In genomic region chr4:154886876-154887592, GRCm38 (mm10) we compare ENCODE assay signal across 12 mouse cellular contexts. TPM values are rescaled to one million over a fixed set of nuclear protein-coding genes. Genes with fewer than 3 reads are reported as not detected.
A peak's percentile ranks its signal among the peaks of the same experiment; 100 is the strongest.
DNase-seq lines count a peak whose midpoint lies in the region; ATAC-seq and TF ChIP-seq lines count a peak whose summit lies in the region.
"Had no signal": no experiment of that assay in that cellular context is flagged by ENCODE, and none has a peak within 500 bp of the region (broad histone marks: within the 10 kb centered on the region; RNA-seq: fewer than 3 reads in every experiment).

No protein-coding gene starts in this region.

- WGBS in forebrain, embryonic 12.5 days = 80% methylated on average over 13 of the region's 13 CpGs
- WGBS in forebrain, embryonic 13.5 days = 75% methylated on average over 13 of the region's 13 CpGs
- 59% methylated on average over 13 of the region's 13 CpGs for WGBS in liver, embryonic 12.5 days (ENCODE audit: insufficient replicate concordance)
- 59% methylated on average over 12 of the region's 13 CpGs for WGBS in embryonic facial prominence, embryonic 14.5 days
- WGBS in midbrain, postnatal 0 days = 60% methylated on average over 13 of the region's 13 CpGs

- peaks cover 6% of the 10 kb centered on the region; the same call in 1 of the 2 replicates for H3K4me1 ChIP-seq in forebrain, embryonic 12.5 days
- no peaks in the 10 kb centered on the region for H3K4me1 ChIP-seq in forebrain, embryonic 13.5 days
- H3K4me1 ChIP-seq in liver, embryonic 12.5 days = peaks cover 12% of the 10 kb centered on the region
- no peaks in the 10 kb centered on the region for H3K4me1 ChIP-seq in embryonic facial prominence, embryonic 14.5 days (ENCODE audit: control insufficient read depth, insufficient read depth, low read length)
- no peaks in the 10 kb centered on the region for H3K4me1 ChIP-seq in midbrain, postnatal 0 days (ENCODE audit: insufficient read depth, low read length)

- H3K27me3 ChIP-seq in forebrain, embryonic 12.5 days = 0 out of 2 replicates have a peak, but pooled peaks cover 12% of the 10 kb centered on the region
- H3K27me3 ChIP-seq in forebrain, embryonic 13.5 days = 0 out of 2 replicates have a peak, but pooled peaks cover 13% of the 10 kb centered on the region
- peaks cover 84% of the 10 kb centered on the region for H3K27me3 ChIP-seq in liver, embryonic 12.5 days (replicated peaks)
- no peaks in the 10 kb centered on the region for H3K27me3 ChIP-seq in embryonic facial prominence, embryonic 14.5 days (replicated peaks; ENCODE audit: control insufficient read depth, insufficient read depth, low read length)
- no peaks in the 10 kb centered on the region for H3K27me3 ChIP-seq in midbrain, postnatal 0 days (ENCODE audit: insufficient read depth, low read length)

- no peak overlapping the region for H3K4me3 ChIP-seq in forebrain, embryonic 12.5 days (replicated peaks)
- no peak overlapping the region for H3K4me3 ChIP-seq in forebrain, embryonic 13.5 days
- H3K4me3 ChIP-seq in liver, embryonic 12.5 days = no peak overlapping the region
- H3K4me3 ChIP-seq in embryonic facial prominence, embryonic 14.5 days (ENCODE audit: low read depth, low read length) = no peak overlapping the region
- H3K4me3 ChIP-seq in midbrain, postnatal 0 days (ENCODE audit: low read depth, low read length) = no peak overlapping the region

- H3K4me2 ChIP-seq in forebrain, embryonic 12.5 days = no peak overlapping the region
- H3K4me2 ChIP-seq in forebrain, embryonic 13.5 days = no peak overlapping the region
- no peak overlapping the region for H3K4me2 ChIP-seq in liver, embryonic 12.5 days
- H3K4me2 ChIP-seq in embryonic facial prominence, embryonic 14.5 days (ENCODE audit: low read depth, low read length) = no peak overlapping the region
- H3K4me2 ChIP-seq in midbrain, postnatal 0 days (ENCODE audit: low read depth, low read length, poor library complexity, severe bottlenecking) = no peak overlapping the region

- TF ChIP-seq CTCF in midbrain, postnatal 0 days (IDR thresholded peaks at IDR 0.05) = no peak

- DNase-seq in liver = no peak
- DNase-seq in embryonic facial prominence, embryonic 14.5 days (ENCODE audit: low spot score) = peak; percentile 35
- peak; percentile 75 for DNase-seq in midbrain, postnatal 0 days (ENCODE audit: low spot score)
- no peak for DNase-seq in lung, postnatal 14 days
- no peak for DNase-seq in layer of hippocampus, postnatal 25 days (ENCODE audit: extremely low spot score in 1 of 2, low spot score in 1 of 2)
- DNase-seq: lung, adult 18-20 months had no signal

- 0 out of 2 replicates have a peak overlapping the region, but pooled peaks have one; percentile 5 for H3K27ac ChIP-seq in forebrain, embryonic 12.5 days
- H3K27ac ChIP-seq in forebrain, embryonic 13.5 days = no peak overlapping the region
- H3K27ac ChIP-seq in liver, embryonic 12.5 days = no peak overlapping the region
- H3K27ac ChIP-seq in embryonic facial prominence, embryonic 14.5 days (replicated peaks; ENCODE audit: low read depth, low read length) = no peak overlapping the region
- H3K27ac ChIP-seq in midbrain, postnatal 0 days (ENCODE audit: low read depth, low read length) = no peak overlapping the region

- no peak for ATAC-seq in forebrain, embryonic 12.5 days (ENCODE audit: low FRiP score)
- ATAC-seq in forebrain, embryonic 13.5 days = no peak
- no peak for ATAC-seq in liver, embryonic 12.5 days
- peak; percentile 51 for ATAC-seq in embryonic facial prominence, embryonic 14.5 days (ENCODE audit: low read depth)
- ATAC-seq in midbrain, postnatal 0 days (ENCODE audit: low FRiP score) = no peak
- ATAC-seq: intestine, postnatal 0 days had no signal

- H3K9ac ChIP-seq in forebrain, embryonic 12.5 days = no peak overlapping the region
- H3K9ac ChIP-seq in forebrain, embryonic 13.5 days = no peak overlapping the region
- peak overlapping the region; percentile 34; the same call in 1 of the 2 replicates for H3K9ac ChIP-seq in liver, embryonic 12.5 days
- H3K9ac ChIP-seq in embryonic facial prominence, embryonic 14.5 days (ENCODE audit: low read depth, low read length) = no peak overlapping the region
- no peak overlapping the region for H3K9ac ChIP-seq in midbrain, postnatal 0 days (replicated peaks; ENCODE audit: low read length, poor library complexity, severe bottlenecking)

- H3K36me3 ChIP-seq in forebrain, embryonic 12.5 days (replicated peaks) = no peaks in the 10 kb centered on the region
- H3K36me3 ChIP-seq in forebrain, embryonic 13.5 days (ENCODE audit: poor library complexity, severe bottlenecking) = no peaks in the 10 kb centered on the region
- H3K36me3 ChIP-seq in liver, embryonic 12.5 days = no peaks in the 10 kb centered on the region
- H3K36me3 ChIP-seq in embryonic facial prominence, embryonic 14.5 days (ENCODE audit: control insufficient read depth, insufficient read depth, low read length) = no peaks in the 10 kb centered on the region
- H3K36me3 ChIP-seq in midbrain, postnatal 0 days (ENCODE audit: insufficient read depth, low read length) = no peaks in the 10 kb centered on the region
- H3K36me3 ChIP-seq: G1E had no signal

- H3K9me3 ChIP-seq in forebrain, embryonic 12.5 days = no peaks in the 10 kb centered on the region
- H3K9me3 ChIP-seq in forebrain, embryonic 13.5 days (replicated peaks) = no peaks in the 10 kb centered on the region
- no peaks in the 10 kb centered on the region for H3K9me3 ChIP-seq in liver, embryonic 12.5 days (replicated peaks)
- H3K9me3 ChIP-seq in embryonic facial prominence, embryonic 14.5 days (ENCODE audit: control insufficient read depth, low read length) = no peaks in the 10 kb centered on the region
- H3K9me3 ChIP-seq in midbrain, postnatal 0 days (ENCODE audit: low read length) = no peaks in the 10 kb centered on the region
- H3K9me3 ChIP-seq: G1E had no signal

RNA-seq across cellular contexts. Expression of gene Fam213b, which starts 11.9 kb away (rescaled TPM):
- polyA plus RNA-seq in forebrain, embryonic 12.5 days (2016; fragmentation: Nextera tagmentation; extraction: Ambion mirVana) = 29.8 and 30.3 TPM in 2 replicates
- 29.5 and 34.1 TPM in 2 replicates for polyA plus RNA-seq in forebrain, embryonic 13.5 days (2015; fragmentation: Nextera tagmentation; extraction: Ambion mirVana)
- polyA plus RNA-seq in liver, embryonic 12.5 days (2016; fragmentation: Nextera tagmentation; extraction: Ambion mirVana) = 10.2 and 11.3 TPM in 2 replicates
- polyA plus RNA-seq in embryonic facial prominence, embryonic 14.5 days (2014; fragmentation: Nextera tagmentation; extraction: Ambion mirVana) = 50.3 and 52.1 TPM in 2 replicates
- total RNA-seq in midbrain, postnatal 0 days (2014; rRNA removed) = 34.9 and 36.6 TPM in 2 replicates
- polyA plus RNA-seq in midbrain, postnatal 0 days (2015; fragmentation: Nextera tagmentation; extraction: Ambion mirVana) = 73.3 and 90.9 TPM in 2 replicates
- total RNA-seq in layer of hippocampus, postnatal 25 days (2021) = 10 to 100 TPM; 40.9 to 51.7 TPM
- total RNA-seq: G1E had no signal
- polyA plus RNA-seq: G1E had no signal

RNA-seq across cellular contexts. Expression of gene Mmel1, which starts 17.6 kb away (rescaled TPM):
- 0.08 and 0.19 TPM in 2 replicates for polyA plus RNA-seq in forebrain, embryonic 12.5 days (2016; fragmentation: Nextera tagmentation; extraction: Ambion mirVana)
- polyA plus RNA-seq in forebrain, embryonic 13.5 days (2015; fragmentation: Nextera tagmentation; extraction: Ambion mirVana) = 0.12 and 0.24 TPM in 2 replicates
- polyA plus RNA-seq in liver, embryonic 12.5 days (2016; fragmentation: Nextera tagmentation; extraction: Ambion mirVana) = 1.7 and 2.5 TPM in 2 replicates
- 0.32 and 0.45 TPM in 2 replicates for polyA plus RNA-seq in embryonic facial prominence, embryonic 14.5 days (2014; fragmentation: Nextera tagmentation; extraction: Ambion mirVana)
- total RNA-seq in midbrain, postnatal 0 days (2014; rRNA removed) = 0.76 and 0.82 TPM in 2 replicates
- 0.89 and 0.93 TPM in 2 replicates for polyA plus RNA-seq in midbrain, postnatal 0 days (2015; fragmentation: Nextera tagmentation; extraction: Ambion mirVana)
- 1 to 10 TPM in 1 of 2 experiments, under 1 TPM in 1; 0.32 to 1.0 TPM for total RNA-seq in layer of hippocampus, postnatal 25 days (2021)

RNA-seq across cellular contexts. Expression of gene Tnfrsf14, which starts 41.3 kb away (rescaled TPM):
- 0.21 and 1.2 TPM in 2 replicates for polyA plus RNA-seq in forebrain, embryonic 12.5 days (2016; fragmentation: Nextera tagmentation; extraction: Ambion mirVana)
- 0.14 and 0.28 TPM in 2 replicates for polyA plus RNA-seq in forebrain, embryonic 13.5 days (2015; fragmentation: Nextera tagmentation; extraction: Ambion mirVana)
- polyA plus RNA-seq in liver, embryonic 12.5 days (2016; fragmentation: Nextera tagmentation; extraction: Ambion mirVana) = 62.9 and 65.0 TPM in 2 replicates
- polyA plus RNA-seq in embryonic facial prominence, embryonic 14.5 days (2014; fragmentation: Nextera tagmentation; extraction: Ambion mirVana) = 0.98 and 1.3 TPM in 2 replicates
- total RNA-seq in midbrain, postnatal 0 days (2014; rRNA removed) = 1.1 and 2.3 TPM in 2 replicates
- polyA plus RNA-seq in midbrain, postnatal 0 days (2015; fragmentation: Nextera tagmentation; extraction: Ambion mirVana) = not detected in 2 replicates
- total RNA-seq in layer of hippocampus, postnatal 25 days (2021) = 1 to 10 TPM in 1 of 2 experiments, under 1 TPM in 1; 0.62 to 1.9 TPM

RNA-seq across cellular contexts. Expression of gene Ttc34, which starts 49.8 kb away (rescaled TPM):
- 0.26 and 0.38 TPM in 2 replicates for polyA plus RNA-seq in forebrain, embryonic 12.5 days (2016; fragmentation: Nextera tagmentation; extraction: Ambion mirVana)
- 0.31 and 0.45 TPM in 2 replicates for polyA plus RNA-seq in forebrain, embryonic 13.5 days (2015; fragmentation: Nextera tagmentation; extraction: Ambion mirVana)
- not detected in 2 replicates for polyA plus RNA-seq in liver, embryonic 12.5 days (2016; fragmentation: Nextera tagmentation; extraction: Ambion mirVana)
- 0.22 and 0.45 TPM in 2 replicates for polyA plus RNA-seq in embryonic facial prominence, embryonic 14.5 days (2014; fragmentation: Nextera tagmentation; extraction: Ambion mirVana)
- total RNA-seq in midbrain, postnatal 0 days (2014; rRNA removed) = 2.5 and 3.9 TPM in 2 replicates
- 2.9 and 3.3 TPM in 2 replicates for polyA plus RNA-seq in midbrain, postnatal 0 days (2015; fragmentation: Nextera tagmentation; extraction: Ambion mirVana)
- total RNA-seq in layer of hippocampus, postnatal 25 days (2021) = 1 to 10 TPM; 3.3 to 3.4 TPM
- total RNA-seq: monocyte, adult 5-6 weeks had no signal
- polyA plus RNA-seq: G1E; intestine, postnatal 0 days had no signal

Comparison
In these comparisons a context has a peak if more than half of its experiments do, and no peak if none do; other contexts are left out.
1. DNase-seq: peak in embryonic facial prominence, embryonic 14.5 days (single experiment) and midbrain, postnatal 0 days (single experiment); none in liver (single experiment), lung, postnatal 14 days (single experiment) and layer of hippocampus, postnatal 25 days (0 of 2).
2. RNA of gene Tnfrsf14, which starts 41.3 kb away (polyA plus RNA-seq): 62.9 to 65.0 TPM in liver, embryonic 12.5 days; 0.98 to 1.3 TPM in embryonic facial prominence, embryonic 14.5 days, 0.21 to 1.2 TPM in forebrain, embryonic 12.5 days, 0.14 to 0.28 TPM in forebrain, embryonic 13.5 days and not detected in midbrain, postnatal 0 days; every median in the first group is over 10 times any median in the second.